Comparison of ENCODE assay signal across 29 mouse cellular contexts in the genomic region with DNA sequence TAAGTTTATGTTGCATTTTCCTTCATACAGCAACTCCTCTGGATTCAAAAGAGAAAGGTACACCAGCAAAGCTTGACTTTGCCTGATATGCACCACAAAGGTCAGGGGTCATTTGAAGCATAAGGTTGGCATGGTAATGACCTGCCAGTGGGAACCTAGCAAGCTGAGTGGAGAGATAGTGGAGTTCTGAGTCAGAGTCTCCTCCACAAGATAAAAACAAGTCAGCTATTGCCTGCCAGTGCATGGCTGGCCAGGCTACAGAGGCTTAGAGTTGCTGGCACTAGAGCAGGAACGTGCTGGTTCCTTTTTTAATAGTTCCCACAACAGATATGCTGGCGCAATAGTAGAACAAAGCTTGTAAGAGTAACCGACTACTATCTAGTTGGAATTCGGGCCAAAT. TPM values are rescaled to one million over a fixed set of nuclear protein-coding genes. Genes with fewer than 3 reads are reported as not detected.
"Had no signal": no experiment of that assay in that cellular context is flagged by ENCODE, and none has a peak within 500 bp of the region (broad histone marks: within the 10 kb centered on the region; RNA-seq: fewer than 3 reads in every experiment).

No protein-coding gene starts in this region.

- H3K27ac ChIP-seq: heart, embryonic 13.5 days; heart, embryonic 15.5 days; hindbrain, embryonic 13.5 days; hindbrain, embryonic 15.5 days; hindbrain, postnatal 0 days; kidney, embryonic 15.5 days; kidney, postnatal 0 days; limb, embryonic 13.5 days; limb, embryonic 15.5 days; liver, embryonic 12.5 days; liver, embryonic 14.5 days had no signal

- H3K36me3 ChIP-seq: heart, embryonic 13.5 days; heart, embryonic 15.5 days; hindbrain, embryonic 13.5 days; hindbrain, embryonic 15.5 days; kidney, embryonic 15.5 days; limb, embryonic 13.5 days; limb, embryonic 15.5 days; liver, embryonic 12.5 days had no signal

- ATAC-seq: hindbrain, postnatal 0 days; intestine, embryonic 16.5 days; liver, embryonic 12.5 days had no signal

- DNase-seq: gastrocnemius, postnatal 14 days; gastrocnemius, postnatal 36 days; heart, adult 11 months; heart, postnatal 14 days; kidney, adult 11 months; kidney, adult 2 months; kidney, adult 9 months; kidney, postnatal 14 days; kidney, postnatal 36 days; layer of hippocampus, adult 9-11 months; layer of hippocampus, postnatal 36 days; left cerebral cortex, postnatal 4 days had no signal

- H3K27me3 ChIP-seq: heart, embryonic 15.5 days; hindbrain, embryonic 15.5 days; limb, embryonic 15.5 days; liver, embryonic 12.5 days had no signal

- H3K4me1 ChIP-seq: heart, embryonic 13.5 days; heart, embryonic 15.5 days; hindbrain, embryonic 15.5 days; kidney, embryonic 15.5 days; limb, embryonic 13.5 days; limb, embryonic 15.5 days; liver, embryonic 12.5 days had no signal

- H3K9ac ChIP-seq: heart, embryonic 13.5 days; heart, embryonic 15.5 days; hindbrain, embryonic 13.5 days; hindbrain, embryonic 15.5 days; kidney, embryonic 15.5 days; limb, embryonic 13.5 days; limb, embryonic 15.5 days; liver, embryonic 12.5 days; liver, embryonic 14.5 days had no signal

- H3K4me3 ChIP-seq: heart, embryonic 13.5 days; heart, embryonic 15.5 days; hindbrain, embryonic 13.5 days; hindbrain, embryonic 15.5 days; kidney, embryonic 15.5 days; limb, embryonic 13.5 days; limb, embryonic 15.5 days; liver, embryonic 12.5 days had no signal

- H3K9me3 ChIP-seq: heart, embryonic 13.5 days; heart, embryonic 15.5 days; hindbrain, embryonic 13.5 days; hindbrain, embryonic 15.5 days; kidney, embryonic 15.5 days; limb, embryonic 13.5 days; limb, embryonic 15.5 days; liver, embryonic 12.5 days had no signal

- H3K4me2 ChIP-seq: heart, embryonic 13.5 days; heart, embryonic 15.5 days; hindbrain, embryonic 13.5 days; hindbrain, embryonic 15.5 days; kidney, embryonic 15.5 days; limb, embryonic 13.5 days; limb, embryonic 15.5 days; liver, embryonic 12.5 days had no signal

RNA-seq across cellular contexts. Expression of a gene that starts 6.6 kb away (rescaled TPM):
- total RNA-seq: gastrocnemius, adult 18-20 months; gastrocnemius, adult 8-10 months; gastrocnemius, postnatal 36 days; hematopoietic stem cell, adult 5-6 weeks; liver, adult 2 months had no signal
- polyA plus RNA-seq: liver, adult 2 months had no signal

RNA-seq across cellular contexts. Expression of a gene that starts 25.9 kb away (rescaled TPM):
- total RNA-seq: gastrocnemius, adult 18-20 months; gastrocnemius, postnatal 36 days; hematopoietic stem cell, adult 5-6 weeks had no signal
- polyA plus RNA-seq: liver, embryonic 16.5 days had no signal
